Mouse (Mus musculus): ENCODE measurements at regions not wholly inside any gene's neighbourhood (a gene's known extent, or its start where the extent isn't known, plus 50 kb on each side); places are given as distances from the start of the nearest gene placed in this dataset.

GRCm38 (mm10) chr14:71894811-71895210 lies 596.8 kb downstream of the Gm9195 start:
- no peak for TF ChIP-seq GATA1 (IDR thresholded peaks at IDR 0.05; ENCODE audit: low read length)

GRCm38 (mm10) chr14:71893361-71893760 lies 598.3 kb downstream of the Gm9195 start:
- TF ChIP-seq GATA1 (IDR thresholded peaks at IDR 0.05; ENCODE audit: low read length) = no peak

GRCm38 (mm10) chr14:71891667-71892066 lies 600.0 kb downstream of the Gm9195 start:
- no peak for TF ChIP-seq GATA1 (IDR thresholded peaks at IDR 0.05; ENCODE audit: low read length)

- TF ChIP-seq GATA1 (IDR thresholded peaks at IDR 0.05; ENCODE audit: low read length) = no peak
Measured at GRCm38 (mm10) chr14:71882871-71883270, 608.8 kb downstream of the Gm9195 start.

- TF ChIP-seq GATA1 (IDR thresholded peaks at IDR 0.05; ENCODE audit: low read length) = no peak
Measured at GRCm38 (mm10) chr14:71845546-71845945, 646.1 kb downstream of the Gm9195 start.

GRCm38 (mm10) chr14:71808863-71809487 lies 682.7 kb downstream of the Gm9195 start:
- TF ChIP-seq GATA1 (IDR thresholded peaks at IDR 0.05; ENCODE audit: low read length) = no peak

GRCm38 (mm10) chr14:71805624-71806023 lies 686.0 kb downstream of the Gm9195 start:
- no peak for TF ChIP-seq GATA1 (IDR thresholded peaks at IDR 0.05; ENCODE audit: low read length)

- no peak for TF ChIP-seq GATA1 (IDR thresholded peaks at IDR 0.05; ENCODE audit: low read length)
Measured at GRCm38 (mm10) chr14:71799861-71800260, 691.8 kb downstream of the Gm9195 start.

- no peak for TF ChIP-seq GATA1 (IDR thresholded peaks at IDR 0.05; ENCODE audit: low read length)
Measured at GRCm38 (mm10) chr14:71795713-71796112, 695.9 kb downstream of the Gm9195 start.

GRCm38 (mm10) chr14:71776990-71777525 lies 714.6 kb downstream of the Gm9195 start:
- TF ChIP-seq GATA1 (IDR thresholded peaks at IDR 0.05; ENCODE audit: low read length) = no peak

GRCm38 (mm10) chr14:71766856-71767255 lies 724.8 kb downstream of the Gm9195 start:
- TF ChIP-seq GATA1 (IDR thresholded peaks at IDR 0.05; ENCODE audit: low read length) = no peak

GRCm38 (mm10) chr14:71728542-71728941 lies 763.1 kb downstream of the Gm9195 start:
- no peak for TF ChIP-seq GATA1 (IDR thresholded peaks at IDR 0.05; ENCODE audit: low read length)

GRCm38 (mm10) chr14:71723526-71723925 lies 768.1 kb downstream of the Gm9195 start:
- TF ChIP-seq GATA1 (IDR thresholded peaks at IDR 0.05; ENCODE audit: low read length) = no peak

- TF ChIP-seq GATA1 (IDR thresholded peaks at IDR 0.05; ENCODE audit: low read length) = no peak
Measured at GRCm38 (mm10) chr14:71709528-71710289, 781.9 kb downstream of the Gm9195 start.

- no peak for TF ChIP-seq GATA1 (IDR thresholded peaks at IDR 0.05; ENCODE audit: low read length)
Measured at GRCm38 (mm10) chr14:71692752-71693437, 798.7 kb downstream of the Gm9195 start.

- TF ChIP-seq GATA1 (IDR thresholded peaks at IDR 0.05; ENCODE audit: low read length) = no peak
Measured at GRCm38 (mm10) chr14:71674564-71674963, 817.1 kb downstream of the Gm9195 start.

Data from G1E-ER4 (cell line).